Mouse (Mus musculus) MEL (cell line): ENCODE results near the gene Nrf1.

Source experiments
- CTCF ChIP-seq, 3 experiments: IDR thresholded peaks in 2 of 3; conservative IDR thresholded peaks in 1 of 3; 2 replicates each; pipeline ENCODE4 v1.5.1; 2011 to 2012; ENCODE audit warnings: low read length in 3 of 3, low read depth in 2 of 3, mild to moderate bottlenecking in 2 of 3, improper control_type of control experiment in 1 of 3, inconsistent platforms in 1 of 3, mixed read lengths in 1 of 3, moderate library complexity in 1 of 3; ENCODE audit not compliant: control insufficient read depth in 1 of 3, insufficient read depth in 1 of 3, poor library complexity in 1 of 3, severe bottlenecking in 1 of 3
- E2F4 ChIP-seq: IDR thresholded peaks from 2 replicates; pipeline ENCODE4 v1.6.1; 2011; ENCODE audit warnings: low read depth, low read length, improper control_type of control experiment, borderline replicate concordance
- ELF1 ChIP-seq: IDR thresholded peaks from 2 replicates; pipeline ENCODE4 v1.6.1; 2014; ENCODE audit warnings: low read depth, mild to moderate bottlenecking, inconsistent platforms, low read length, improper control_type of control experiment, moderate library complexity
- EP300 ChIP-seq, 2 experiments: IDR thresholded peaks; 2 replicates each; pipeline ENCODE4 v1.6.1; 2011; ENCODE audit warnings: improper control_type of control experiment in 2 of 2, low read length in 2 of 2, low read depth in 1 of 2, mild to moderate bottlenecking in 1 of 2
- GABPA ChIP-seq: IDR thresholded peaks from 2 replicates; pipeline ENCODE4 v1.6.1; 2012; ENCODE audit warnings: low read depth, mild to moderate bottlenecking, inconsistent platforms, low read length, improper control_type of control experiment, moderate library complexity
- JUND ChIP-seq: IDR thresholded peaks from 2 replicates; pipeline ENCODE4 v1.6.1; 2011; ENCODE audit warnings: low read depth, mild to moderate bottlenecking, improper control_type of control experiment, low read length
- MAX ChIP-seq: IDR thresholded peaks from 2 replicates; pipeline ENCODE4 v1.6.1; 2011; ENCODE audit warnings: low read length, improper control_type of control experiment
- MAZ ChIP-seq: IDR thresholded peaks from 2 replicates; pipeline ENCODE4 v1.6.1; 2012; ENCODE audit warnings: low read depth, mild to moderate bottlenecking, inconsistent platforms, low read length, improper control_type of control experiment
- POLR2A ChIP-seq, 2 experiments: IDR thresholded peaks; 2 replicates each; pipeline ENCODE4 v1.6.1; 2011 to 2012; ENCODE audit warnings: low read length in 2 of 2, mild to moderate bottlenecking in 2 of 2, control low read depth in 1 of 2, improper control_type of control experiment in 1 of 2, low read depth in 1 of 2, moderate library complexity in 1 of 2; ENCODE audit not compliant: control insufficient read depth in 1 of 2, insufficient read depth in 1 of 2, poor library complexity in 1 of 2
- USF1 ChIP-seq: IDR thresholded peaks from 2 replicates; pipeline ENCODE4 v1.6.1; 2014; ENCODE audit warnings: low read depth, mild to moderate bottlenecking, inconsistent platforms, low read length, improper control_type of control experiment, moderate library complexity
- ZC3H11A ChIP-seq: IDR thresholded peaks from 2 replicates; pipeline ENCODE4 v1.6.1; 2012; ENCODE audit warnings: low read depth, mild to moderate bottlenecking, inconsistent platforms, low read length, improper control_type of control experiment

GRCm38 (mm10) chr6:30092816-30093215, 45.0 kb downstream of the Nrf1 start:
- TF ChIP-seq CTCF (IDR thresholded peaks at IDR 0.05 in 2 of 3, conservative IDR thresholded peaks at IDR 0.05 in 1 of 3; ENCODE audit: control insufficient read depth in 1 of 3, insufficient read depth in 1 of 3, low read depth in 2 of 3, low read length in 3 of 3, poor library complexity in 1 of 3, severe bottlenecking in 1 of 3) (no peak), GABPA (no peak), USF1 (no peak), POLR2A (IDR thresholded peaks at IDR 0.05; ENCODE audit: control insufficient read depth in 1 of 2, insufficient read depth in 1 of 2, low read depth in 1 of 2, low read length in 2 of 2, poor library complexity in 1 of 2) (no peak), ZC3H11A (no peak), MAZ (no peak), JUND (no peak), EP300 (IDR thresholded peaks at IDR 0.05; ENCODE audit: low read depth in 1 of 2, low read length in 2 of 2) (no peak), MAX (no peak), E2F4 (no peak), ELF1 (no peak)
